Mouse (Mus musculus): ENCODE results near the gene Id2. TPM values are rescaled to one million over a fixed set of nuclear protein-coding genes. Genes with fewer than 3 reads are reported as not detected.

The Id2 gene
- total RNA-seq, 2 experiments from 2014 or later, result 13.0 TPM

DNA sequence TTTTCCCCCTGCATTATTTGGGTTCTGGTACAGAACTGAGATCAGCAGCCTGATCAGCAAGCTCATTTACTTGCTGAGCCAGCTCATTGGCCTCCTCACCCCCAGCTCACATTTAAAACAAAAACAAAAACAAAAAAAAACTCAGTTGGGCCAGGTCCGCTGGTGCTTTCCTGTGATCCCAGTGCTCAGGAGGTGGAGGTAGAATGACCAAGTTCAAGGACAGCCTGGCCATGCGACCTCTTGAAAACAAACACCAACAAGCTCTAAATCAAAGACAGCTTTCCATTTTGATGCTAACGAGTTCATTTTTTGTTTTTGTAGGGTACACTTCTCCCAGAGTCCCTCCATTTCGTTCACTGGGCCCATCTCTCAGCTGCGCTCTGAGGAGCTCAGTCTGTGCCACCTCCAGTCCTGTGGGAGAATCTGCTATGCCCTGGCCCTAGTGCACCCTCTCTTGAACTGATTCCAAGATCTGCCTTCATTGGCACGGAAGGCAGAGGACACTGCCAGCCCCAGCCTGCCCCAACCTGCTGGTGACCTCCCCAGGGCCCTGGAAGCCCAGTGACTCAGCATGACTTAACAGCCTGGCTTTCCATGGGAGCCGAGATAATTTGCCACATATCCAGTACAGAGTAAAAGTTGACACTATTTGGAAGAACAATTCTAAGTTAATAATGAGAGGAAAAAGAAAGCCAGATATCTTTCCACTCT lies 13.2 kb upstream of the Id2 start:
- intact Hi-C loops (cut with DNase I), result loop anchor here (5.0 kb wide), 1 partner anchor 202 kb away; no protein-coding TSS in a partner anchor

GRCm38 (mm10) chr12:25108865-25109264 lies 11.9 kb upstream of the Id2 start:
- DNase-seq, result no peak
- intact Hi-C loops (cut with DNase I), result loop anchor here (5.0 kb wide), 1 partner anchor 203 kb away; no protein-coding TSS in a partner anchor

More for the DNA sequence above, 13.2 kb upstream of the Id2 start:
- DNase-seq, result peak; percentile 35 to 36

DNA sequence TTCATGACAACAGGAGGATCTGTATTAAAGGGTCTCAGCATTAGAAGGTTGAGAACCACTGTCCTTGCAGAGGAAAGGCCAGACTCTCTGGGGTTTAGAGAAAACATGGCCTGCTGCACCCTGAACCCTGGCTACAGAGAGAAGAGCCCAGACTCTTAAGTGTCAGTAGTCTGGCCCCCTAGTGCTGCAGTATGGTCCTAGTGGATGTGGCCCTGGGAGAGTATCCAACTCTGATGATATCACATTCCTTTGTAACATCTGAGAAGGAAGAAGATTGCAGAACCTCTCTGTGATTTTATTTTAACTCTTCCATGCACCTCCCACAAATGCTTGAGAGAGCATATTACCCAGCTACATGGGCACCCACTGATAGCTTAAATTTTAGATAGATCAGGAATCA lies 7.6 kb upstream of the Id2 start:
- DNase-seq, result no peak
- intact Hi-C loops (cut with DNase I), result no loop called here

- intact Hi-C loops (cut with DNase I), result no loop called here
- DNase-seq, result no peak
These were observed 7.0 kb upstream of the Id2 start for GRCm38 (mm10) chr12:25103911-25104310.

- intact Hi-C loops (cut with DNase I), result no loop called here
- DNase-seq, result peak in 1 of 2 experiments; percentile 29
These were observed 4.4 kb upstream of the Id2 start for GRCm38 (mm10) chr12:25101389-25101788.

GRCm38 (mm10) chr12:25100411-25101217 lies 3.7 kb upstream of the Id2 start:
- intact Hi-C loops (cut with DNase I), result no loop called here
- peak; percentile 63 to 70 for DNase-seq

- intact Hi-C loops (cut with DNase I), result loop anchor here (2.0 to 10.0 kb wide), 5 partner anchors 61 to 1345 kb away; no protein-coding TSS in a partner anchor
- DNase-seq, result peak; percentile 50 to 69
These were observed 2.8 kb upstream of the Id2 start for GRCm38 (mm10) chr12:25099563-25100408.

GRCm38 (mm10) chr12:25099313-25099562 lies 2.3 kb upstream of the Id2 start:
- intact Hi-C loops (cut with DNase I), result loop anchor here (2.0 to 10.0 kb wide), 5 partner anchors 62 to 1346 kb away; no protein-coding TSS in a partner anchor
- peak; percentile 49 to 62 for DNase-seq

DNA sequence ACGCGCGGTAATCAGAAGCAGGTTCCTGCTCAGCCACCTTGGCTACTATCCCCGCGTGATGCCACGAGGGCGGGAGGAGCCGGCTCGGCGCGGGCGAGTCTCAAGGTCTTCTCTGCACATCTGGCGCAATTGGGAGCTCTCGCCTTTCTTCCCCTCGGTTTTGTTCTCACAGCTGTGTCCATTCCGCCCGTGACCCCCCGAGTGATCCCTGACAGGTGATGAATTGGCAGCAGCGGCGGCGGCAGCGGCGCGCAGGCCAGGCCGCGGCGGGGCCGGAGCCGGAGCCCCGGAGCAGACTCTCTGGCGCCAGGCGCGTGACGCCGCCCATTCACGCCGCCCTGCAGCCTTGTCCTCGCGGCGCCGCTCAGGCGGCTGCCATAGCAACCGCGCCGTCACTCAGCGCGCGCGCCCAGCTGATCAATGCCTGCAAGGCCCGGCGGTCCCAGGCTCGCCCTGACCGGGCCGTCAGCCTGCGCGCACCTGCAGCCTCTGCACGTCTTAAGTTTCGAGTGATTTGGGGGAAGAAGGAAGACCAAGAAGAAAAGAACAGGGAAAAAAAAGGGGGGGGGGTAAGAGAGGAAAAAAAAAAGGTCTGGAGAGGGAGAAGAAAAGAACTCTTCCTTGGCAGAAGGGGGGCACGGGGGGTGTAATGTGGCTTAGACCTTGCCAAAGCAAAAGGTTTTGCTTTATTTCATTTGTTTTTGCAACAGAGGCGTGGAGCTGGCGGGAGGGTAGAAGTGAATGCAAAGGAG lies 1.8 kb upstream of the Id2 start:
- peak; percentile 94 for DNase-seq
- intact Hi-C loops (cut with DNase I), result loop anchor here (2.0 to 10.0 kb wide), 5 partner anchors 62 to 1346 kb away; no protein-coding TSS in a partner anchor

- no peak for DNase-seq
- intact Hi-C loops (cut with DNase I), result loop anchor here (2.0 to 10.0 kb wide), 5 partner anchors 63 to 1347 kb away; no protein-coding TSS in a partner anchor
These were observed 1.2 kb upstream of the Id2 start for GRCm38 (mm10) chr12:25098161-25098550.

- intact Hi-C loops (cut with DNase I), result loop anchor here (2.0 to 10.0 kb wide), 5 partner anchors 63 to 1347 kb away; no protein-coding TSS in a partner anchor
- peak; percentile 30 to 41 for DNase-seq
These were observed 545 bp upstream of the Id2 start for GRCm38 (mm10) chr12:25097210-25098160.

DNA sequence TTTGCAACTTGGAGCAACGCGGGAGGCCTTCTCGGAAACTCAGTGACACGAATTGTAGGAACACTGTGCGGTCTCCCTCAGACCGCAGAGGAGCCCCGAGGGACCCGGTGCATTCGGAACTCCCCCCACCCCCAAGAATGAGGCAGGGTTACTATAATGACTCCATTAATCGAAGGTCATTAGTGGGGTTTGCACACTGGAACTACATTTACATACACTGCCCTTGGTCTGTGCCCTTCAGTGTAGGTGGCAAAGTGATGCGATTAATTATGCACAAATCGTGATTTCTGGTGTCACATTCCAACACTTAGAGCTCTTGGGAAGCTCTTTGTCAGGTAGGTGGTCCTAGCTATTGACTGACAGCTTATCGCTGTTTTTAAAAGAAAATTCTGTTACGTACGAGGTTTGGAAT lies 294 bp downstream of the Id2 start:
- intact Hi-C loops (cut with DNase I), result loop anchor here (5.0 to 10.0 kb wide), 4 partner anchors 136 to 1348 kb away; no protein-coding TSS in a partner anchor
- peak in 1 of 2 experiments; percentile 31 for DNase-seq

DNA sequence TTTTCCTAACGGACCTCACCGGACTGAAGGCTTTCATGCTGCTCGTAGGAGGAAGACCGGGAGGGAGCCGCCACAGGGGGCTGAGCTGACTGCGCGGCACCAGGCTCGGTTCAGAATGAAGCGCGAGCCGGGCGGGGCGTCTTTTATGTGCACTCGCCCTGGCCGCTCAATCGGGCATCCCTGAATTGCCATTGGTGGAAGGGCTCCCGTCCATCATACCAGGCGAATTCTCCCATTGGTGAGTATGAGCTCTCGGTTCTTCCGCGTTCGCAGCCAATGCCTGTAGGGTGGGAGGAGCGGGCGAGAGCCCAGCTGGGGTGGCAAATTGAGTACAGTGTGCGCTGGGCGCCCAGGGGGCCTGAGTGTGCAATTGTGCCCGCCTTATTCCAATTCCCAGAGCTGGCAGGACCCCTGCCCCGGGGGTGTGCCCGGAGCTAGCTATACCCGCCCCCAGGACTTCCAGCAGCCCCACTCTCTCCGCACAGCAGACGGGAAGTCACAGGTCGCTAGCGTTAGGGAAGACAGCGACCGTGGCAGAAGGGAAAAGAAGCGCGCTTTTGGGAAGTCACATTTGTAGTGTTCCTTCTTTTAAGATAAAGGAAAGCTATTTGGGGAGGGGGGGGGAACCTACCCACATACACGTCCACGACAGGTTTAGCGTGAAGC lies 833 bp downstream of the Id2 start:
- intact Hi-C loops (cut with DNase I), result loop anchor here (5.0 to 10.0 kb wide), 4 partner anchors 136 to 1349 kb away; no protein-coding TSS in a partner anchor
- DNase-seq, result peak; percentile 96 to 98

DNA sequence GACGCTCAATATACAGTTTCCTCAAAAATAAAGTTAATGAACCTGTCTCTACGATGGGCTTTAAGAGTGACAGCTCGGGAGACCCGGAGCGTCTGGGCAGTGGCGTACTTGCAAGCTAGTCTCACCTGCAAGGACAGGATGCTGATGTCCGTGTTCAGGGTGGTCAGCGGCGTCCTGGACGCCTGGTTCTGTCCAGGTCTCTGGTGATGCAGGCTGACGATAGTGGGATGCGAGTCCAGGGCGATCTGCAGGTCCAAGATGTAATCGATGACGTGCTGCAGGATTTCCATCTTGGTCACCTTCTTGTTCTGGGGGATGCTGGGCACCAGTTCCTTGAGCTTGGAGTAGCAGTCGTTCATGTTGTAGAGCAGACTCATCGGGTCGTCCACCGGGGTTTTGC lies 1.4 kb downstream of the Id2 start:
- intact Hi-C loops (cut with DNase I), result loop anchor here (5.0 to 10.0 kb wide), 4 partner anchors 137 to 1349 kb away; no protein-coding TSS in a partner anchor
- DNase-seq, result no peak

DNA sequence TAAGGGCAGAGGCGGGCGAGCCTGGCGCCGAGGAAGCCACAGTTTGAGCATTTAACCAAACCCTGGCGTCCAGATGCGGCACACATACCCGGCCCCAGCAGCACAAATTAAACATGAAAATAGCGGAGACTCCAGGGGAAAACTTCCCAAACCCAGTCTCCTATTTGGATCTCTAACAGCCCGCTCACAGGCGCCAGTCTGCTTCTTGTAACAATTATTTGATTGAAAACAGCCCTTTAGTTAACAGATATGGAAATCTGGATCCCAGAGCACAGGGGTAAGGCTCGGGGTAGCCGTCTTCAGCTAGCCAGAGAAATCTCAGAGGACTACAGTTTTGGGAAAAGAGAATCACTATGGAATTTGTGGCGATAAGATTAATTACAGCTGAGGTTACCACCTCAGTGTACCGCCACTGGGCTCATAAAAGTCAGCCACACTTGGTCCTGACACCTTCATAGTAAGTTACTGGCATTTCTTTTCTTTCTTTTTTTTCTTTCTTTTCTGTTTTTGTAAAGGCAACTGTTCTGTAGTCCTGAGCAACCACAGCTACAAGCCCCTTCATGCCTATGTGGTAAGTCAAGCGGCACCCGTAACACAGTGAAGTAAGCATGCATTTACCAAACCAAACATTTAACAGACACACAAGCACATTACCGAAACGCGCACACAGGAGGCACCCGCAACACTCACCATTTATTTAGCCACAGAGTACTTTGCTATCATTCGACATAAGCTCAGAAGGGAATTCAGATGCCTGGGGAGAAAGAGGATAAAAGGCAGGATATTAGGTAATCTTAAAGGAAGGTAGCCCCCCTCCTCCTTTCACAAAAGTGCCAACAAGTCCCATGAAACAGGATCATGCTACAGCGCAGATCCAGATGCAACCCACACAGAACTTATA lies 2.1 kb downstream of the Id2 start:
- DNase-seq, result peak; percentile 32 to 48
- intact Hi-C loops (cut with DNase I), result loop anchor here (5.0 to 10.0 kb wide), 9 partner anchors 68 to 1350 kb away; no protein-coding TSS in a partner anchor

DNA sequence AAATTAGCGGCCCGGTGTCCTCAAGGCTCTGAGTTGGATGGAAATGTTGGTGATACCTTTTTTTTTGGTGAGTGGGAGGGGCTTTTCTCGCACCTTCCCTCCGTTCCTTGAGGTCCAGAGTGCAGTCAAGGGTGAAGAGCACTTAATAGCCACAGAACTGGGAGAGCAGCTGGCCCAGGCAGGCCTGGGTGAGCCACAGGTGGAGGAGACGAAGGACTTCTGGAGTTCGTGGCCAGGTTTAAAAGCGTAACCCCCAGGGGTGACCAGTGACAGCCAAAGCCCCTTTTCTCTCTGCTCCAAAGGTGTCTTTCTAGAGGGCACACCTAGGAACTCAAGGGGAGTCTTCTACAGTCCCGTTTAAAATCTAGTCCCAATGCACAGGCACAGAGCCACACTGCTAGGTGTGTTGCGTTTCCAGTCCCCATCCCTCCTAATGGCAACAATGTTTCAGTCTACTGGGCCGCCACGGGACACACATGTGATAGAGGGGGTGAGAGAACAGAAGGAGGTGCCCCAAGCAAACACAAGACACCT lies 3.6 kb downstream of the Id2 start:
- intact Hi-C loops (cut with DNase I), result loop anchor here (2.0 to 10.0 kb wide), 9 partner anchors 66 to 1351 kb away; no protein-coding TSS in a partner anchor
- DNase-seq, result peak in 1 of 2 experiments; percentile 13
